Mouse (Mus musculus): ENCODE data around the gene Gja10. TPM values are rescaled to one million over a fixed set of nuclear protein-coding genes. Genes with fewer than 3 reads are reported as not detected.

Gene Gja10
- polyA plus RNA-seq, 1 experiment from 2014 or later: 0.09 TPM

- H3K27me3 ChIP-seq: no peaks in the 10 kb centered on the region
- peaks cover 15% of the 10 kb centered on the region for H3K4me1 ChIP-seq
- 0 out of 2 replicates have a peak overlapping the region, but pooled peaks have one; percentile 0 for H3K27ac ChIP-seq
- no peak for ATAC-seq (ENCODE audit: insufficient number of reproducible peaks, insufficient read depth, low FRiP score, low TSS enrichment)
- H3K9ac ChIP-seq: no peak overlapping the region
- H3K4me3 ChIP-seq: no peak overlapping the region
- WGBS: 38% methylated on average over 6 of the region's 6 CpGs
- H3K4me2 ChIP-seq (replicated peaks): no peak overlapping the region
- no peaks in the 10 kb centered on the region for H3K9me3 ChIP-seq
- H3K36me3 ChIP-seq: peaks cover 29% of the 10 kb centered on the region
Observed at GRCm38 (mm10) chr4:32560246-32560645, 42.3 kb downstream of the Gja10 start.

- Histone ChIP-seq H3K4me1 (peaks cover 5% of the 10 kb centered on the region; the same call in 1 of the 2 replicates), H3K36me3 (no peaks in the 10 kb centered on the region), H3K9ac (no peak overlapping the region), H3K27ac (no peak overlapping the region), H3K4me2 (replicated peaks) (no peak overlapping the region), H3K4me3 (no peak overlapping the region), H3K9me3 (no peaks in the 10 kb centered on the region), H3K27me3 (no peaks in the 10 kb centered on the region)
- ATAC-seq (ENCODE audit: insufficient number of reproducible peaks, insufficient read depth, low FRiP score, low TSS enrichment): no peak
- WGBS: 89% methylated on average over 7 of the region's 7 CpGs
Observed at GRCm38 (mm10) chr4:32555506-32555905, 47.1 kb downstream of the Gja10 start.

GRCm38 (mm10) chr4:32551337-32551736 lies 51.2 kb downstream of the Gja10 start:
- no peaks in the 10 kb centered on the region for H3K27me3 ChIP-seq
- no peaks in the 10 kb centered on the region for H3K36me3 ChIP-seq
- H3K27ac ChIP-seq: no peak overlapping the region
- no peak overlapping the region for H3K4me3 ChIP-seq
- 47% methylated on average over 4 of the region's 4 CpGs for WGBS
- no peak overlapping the region for H3K4me2 ChIP-seq (replicated peaks)
- no peaks in the 10 kb centered on the region for H3K9me3 ChIP-seq
- no peaks in the 10 kb centered on the region for H3K4me1 ChIP-seq
- ATAC-seq (ENCODE audit: insufficient number of reproducible peaks, insufficient read depth, low FRiP score, low TSS enrichment): no peak
- H3K9ac ChIP-seq: no peak overlapping the region

- H3K4me3 ChIP-seq: no peak overlapping the region
- H3K9me3 ChIP-seq: no peaks in the 10 kb centered on the region
- no peaks in the 10 kb centered on the region for H3K27me3 ChIP-seq
- no peak for ATAC-seq (ENCODE audit: insufficient number of reproducible peaks, insufficient read depth, low FRiP score, low TSS enrichment)
- no peak overlapping the region for H3K4me2 ChIP-seq (replicated peaks)
- no peaks in the 10 kb centered on the region for H3K36me3 ChIP-seq
- no peak overlapping the region for H3K27ac ChIP-seq
- no peaks in the 10 kb centered on the region for H3K4me1 ChIP-seq
- WGBS: 72% methylated on average over 1 of the region's 1 CpGs
- H3K9ac ChIP-seq: no peak overlapping the region
Observed at GRCm38 (mm10) chr4:32549150-32549549, 53.4 kb downstream of the Gja10 start.

Other genes with a start within 250 kb of the Gja10 start
- gene Casp8ap2, start 12.7 kb upstream of the Gja10 start, polyA plus RNA-seq (2016; fragmentation: Nextera tagmentation; extraction: Ambion mirVana): 60.4 and 70.1 TPM in 2 replicates
- 17.5 and 19.8 TPM in 2 replicates for gene Mdn1, start 54.4 kb upstream of the Gja10 start, polyA plus RNA-seq (2016; fragmentation: Nextera tagmentation; extraction: Ambion mirVana)
- 143 and 155 TPM in 2 replicates for gene Lyrm2, start 197.5 kb upstream of the Gja10 start, polyA plus RNA-seq (2016; fragmentation: Nextera tagmentation; extraction: Ambion mirVana)

Measured in embryonic facial prominence, embryonic 12.5 days (tissue).